8 mouse cellular contexts compared by ENCODE assay signal in the genomic region with DNA sequence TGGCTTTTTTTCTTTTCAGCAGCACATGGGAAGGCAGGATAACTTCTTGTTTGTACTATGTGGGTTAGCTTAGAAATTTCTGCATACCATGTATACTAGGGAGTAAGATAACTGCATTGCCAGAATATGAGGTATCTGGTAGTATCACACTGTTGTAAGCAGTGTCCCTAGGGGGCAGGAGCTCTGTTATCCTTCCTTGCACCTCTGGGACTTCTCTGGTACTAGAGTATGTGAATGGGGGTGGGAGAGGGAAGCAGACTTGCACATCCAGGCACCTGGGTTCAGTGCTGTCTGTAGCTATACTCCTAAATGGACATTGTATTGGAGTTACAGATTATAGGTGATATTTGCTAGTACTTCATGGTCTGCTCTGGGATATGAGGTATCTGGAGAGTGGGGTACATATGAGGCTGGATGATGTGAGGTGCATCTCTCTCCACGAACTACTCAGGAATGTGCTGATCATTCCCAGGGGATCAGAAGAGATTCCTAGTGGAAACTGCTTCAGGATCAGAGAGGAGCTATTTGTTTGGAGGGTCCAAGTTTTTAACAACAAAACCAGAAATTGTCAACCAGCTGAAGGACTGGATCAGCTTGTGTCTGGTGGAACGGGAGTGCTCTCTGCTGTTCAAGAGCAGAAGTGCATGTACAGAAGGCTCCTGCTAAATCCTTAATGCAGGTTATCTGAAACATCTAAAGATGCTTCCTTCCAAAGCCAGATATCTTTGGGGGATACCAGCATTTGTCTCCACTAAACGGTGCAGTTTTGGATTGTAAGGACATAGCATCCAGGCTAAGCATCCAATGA.
DNase-seq lines count a peak whose midpoint lies in the region; ATAC-seq and TF ChIP-seq lines count a peak whose summit lies in the region.

No protein-coding gene starts in this region.

- peak; percentile 81 for ATAC-seq in neural tube, embryonic 15.5 days (ENCODE audit: low FRiP score)

- peak; percentile 57 for TF ChIP-seq CTCF in E14TG2a.4 (conservative IDR thresholded peaks at IDR 0.05; ENCODE audit: low read length)

- H3K27me3 ChIP-seq in E14TG2a.4 (ENCODE audit: insufficient read depth, low read length), result no peaks in the 10 kb centered on the region
- H3K27me3 ChIP-seq in neural tube, embryonic 15.5 days (replicated peaks), result no peaks in the 10 kb centered on the region

- 23% methylated on average over 3 of the region's 3 CpGs for WGBS in neural tube, embryonic 15.5 days

- no peak overlapping the region for H3K9ac ChIP-seq in neural tube, embryonic 15.5 days (replicated peaks)

- no peaks in the 10 kb centered on the region for H3K36me3 ChIP-seq in E14TG2a.4 (ENCODE audit: insufficient read depth, low read length)
- no peaks in the 10 kb centered on the region for H3K36me3 ChIP-seq in neural tube, embryonic 15.5 days

- no peak overlapping the region for H3K4me3 ChIP-seq in E14TG2a.4 (replicated peaks; ENCODE audit: low read length)
- no peak overlapping the region for H3K4me3 ChIP-seq in neural tube, embryonic 15.5 days (replicated peaks)

- no peaks in the 10 kb centered on the region for H3K4me1 ChIP-seq in E14TG2a.4 (replicated peaks; ENCODE audit: low read depth, low read length)
- H3K4me1 ChIP-seq in neural tube, embryonic 15.5 days, result peaks cover 3% of the 10 kb centered on the region; the same call in 1 of the 2 replicates

- H3K9me3 ChIP-seq in E14TG2a.4 (ENCODE audit: low read length), result no peaks in the 10 kb centered on the region
- H3K9me3 ChIP-seq in neural tube, embryonic 15.5 days (replicated peaks), result no peaks in the 10 kb centered on the region

- peak; percentile 81 for DNase-seq in brain, adult 2 months (ENCODE audit: low read depth, low spot score)
- peak; percentile 41 for DNase-seq in forelimb bud, embryonic 11.5 days (ENCODE audit: low read depth, low spot score)
- peak; percentile 34 to 42 for DNase-seq in left cerebral cortex, adult 8-10 months (ENCODE audit: low spot score in 2 of 2)
- no peak for DNase-seq in B cell, adult 2 months
- no peak for DNase-seq in heart, postnatal 25 days (ENCODE audit: low spot score)
- no peak for DNase-seq in kidney, postnatal 25 days

- H3K27ac ChIP-seq in neural tube, embryonic 15.5 days (replicated peaks), result 0 out of 2 replicates have a peak overlapping the region, but pooled peaks have one; percentile 9

- intact Hi-C loops in heart, postnatal 25 days (cut with DNase I), result no loop called here

- no peak overlapping the region for H3K4me2 ChIP-seq in neural tube, embryonic 15.5 days

Comparison
In these comparisons a context has a peak if more than half of its experiments do, and no peak if none do; other contexts are left out.
1. DNase-seq: peak in brain, adult 2 months (single experiment), forelimb bud, embryonic 11.5 days (single experiment) and left cerebral cortex, adult 8-10 months (2 of 2); none in B cell, adult 2 months (0 of 2), heart, postnatal 25 days (single experiment) and kidney, postnatal 25 days (0 of 2).